Mouse (Mus musculus) olfactory bulb, adult 2 months (tissue): ENCODE results near the gene Cd1d1.

Source experiments
- CTCF ChIP-seq: fragments of 200-500 bp; IDR thresholded peaks from 2 replicates; pipeline ENCODE4 v1.5.1; 2012; ENCODE audit warnings: low read depth, mild to moderate bottlenecking, low read length, moderate library complexity; ENCODE audit not compliant: insufficient read depth
- POLR2A ChIP-seq: fragments of 200-500 bp; IDR thresholded peaks from 2 replicates; pipeline ENCODE4 v1.6.1; 2012; ENCODE audit warnings: mild to moderate bottlenecking, low read depth, low read length, moderate library complexity; ENCODE audit not compliant: insufficient read depth

GRCm38 (mm10) chr3:86959088-86959487, 40.2 kb downstream of the Cd1d1 start:
- TF ChIP-seq CTCF (no peak), POLR2A (no peak)
